Mouse (Mus musculus) urinary bladder, postnatal 4 days (tissue): ENCODE data around the gene Mfng.

ENCODE experiments used
- DNase-seq, 2 experiments: peaks; one replicate each; pipeline ENCODE4 v3.0.0; 2021 to 2022; ENCODE audit warnings: low spot score in 2 of 2

Mfng gene

DNA sequence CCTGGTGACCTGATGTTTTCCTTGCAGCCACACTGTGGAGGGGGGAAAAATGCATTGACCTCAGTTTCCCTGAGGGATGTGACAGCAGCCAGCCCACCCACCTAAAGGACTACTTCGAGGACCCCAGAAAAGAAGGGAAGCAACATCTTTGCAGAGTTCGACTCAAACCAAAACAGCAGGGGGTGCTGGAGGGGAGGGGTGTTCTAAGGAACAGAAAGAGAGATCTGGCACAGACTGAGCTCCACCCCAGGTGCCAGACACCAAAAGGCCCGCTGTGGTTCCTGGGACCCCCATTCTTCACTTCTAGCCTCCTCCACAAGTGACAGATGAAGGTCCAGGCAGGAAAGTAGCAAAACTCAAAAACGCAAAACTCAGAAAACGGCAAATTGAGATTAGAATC lies 57.4 kb downstream of the Mfng start:
- DNase-seq = no peak

DNA sequence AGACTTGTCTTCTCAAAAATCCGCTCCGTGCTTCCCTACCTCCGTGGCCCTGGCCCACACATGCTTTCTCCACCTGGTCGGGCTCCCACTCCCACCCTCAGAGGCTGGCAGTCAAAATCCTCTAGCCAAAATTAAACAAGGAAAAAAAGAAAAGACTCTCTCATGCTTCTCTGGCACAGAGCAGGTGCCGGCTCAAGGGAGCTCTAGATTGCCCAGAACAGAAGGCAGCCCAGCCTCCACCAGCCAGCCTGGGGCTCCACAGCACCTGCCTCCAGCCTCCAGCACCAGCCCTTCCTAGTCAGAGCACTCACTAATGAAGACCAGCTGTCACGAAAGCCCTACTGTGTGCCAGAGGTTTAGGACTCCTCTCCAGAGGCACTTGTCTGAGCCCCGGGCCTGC lies 59.5 kb downstream of the Mfng start:
- DNase-seq = no peak

- DNase-seq = no peak
Measured at GRCm38 (mm10) chr15:78712335-78713258, 60.7 kb downstream of the Mfng start.

GRCm38 (mm10) chr15:78711935-78712334 lies 61.3 kb downstream of the Mfng start:
- no peak for DNase-seq

DNA sequence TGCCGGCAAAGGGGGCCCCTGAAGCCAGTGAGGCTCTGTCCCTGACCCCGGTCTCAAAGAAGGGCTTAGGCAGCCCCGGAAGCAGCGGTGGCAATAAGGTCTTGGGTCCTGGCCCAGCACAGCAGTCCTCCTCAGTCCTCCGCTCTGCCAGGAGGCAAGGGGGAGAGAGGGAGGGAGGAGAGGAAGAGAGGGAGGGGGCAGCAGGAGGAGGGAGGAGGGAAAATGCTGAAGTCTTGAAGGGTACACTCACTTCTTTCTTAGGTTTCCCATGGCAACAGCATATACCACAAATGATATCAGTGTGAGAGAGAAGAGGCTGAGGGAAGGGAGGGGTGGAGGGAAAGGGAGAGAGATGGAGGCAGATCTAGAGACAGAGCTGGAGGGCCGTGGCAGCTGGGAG lies 62.6 kb downstream of the Mfng start:
- no peak for DNase-seq

- DNase-seq = no peak
Measured at GRCm38 (mm10) chr15:78709767-78710166, 63.5 kb downstream of the Mfng start.

GRCm38 (mm10) chr15:78706630-78707029 lies 66.6 kb downstream of the Mfng start:
- no peak for DNase-seq
